In genomic region chr3:37546351-37546750, GRCm38 (mm10) we compare ENCODE assay signal across 21 mouse cellular contexts.
"Had no signal": no experiment of that assay in that cellular context is flagged by ENCODE, and none has a peak within 500 bp of the region (broad histone marks: within the 10 kb centered on the region; RNA-seq: fewer than 3 reads in every experiment).

No protein-coding gene starts in this region.

- H3K4me1 ChIP-seq: limb, embryonic 10.5 days; neural tube, embryonic 12.5 days; neural tube, embryonic 15.5 days had no signal

- ATAC-seq: intestine, embryonic 16.5 days; lung, postnatal 0 days had no signal

- H3K4me2 ChIP-seq: limb, embryonic 13.5 days; lung, embryonic 14.5 days; midbrain, embryonic 11.5 days; neural tube, embryonic 12.5 days; neural tube, embryonic 15.5 days had no signal

- H3K4me3 ChIP-seq: layer of hippocampus, adult 2 months; limb, embryonic 10.5 days; limb, embryonic 13.5 days; megakaryocyte, embryonic 14.5 days; neural tube, embryonic 12.5 days; neural tube, embryonic 15.5 days had no signal

- H3K27ac ChIP-seq: kidney, postnatal 0 days; layer of hippocampus, adult 2 months; limb, embryonic 10.5 days; limb, embryonic 13.5 days; macrophage; neural tube, embryonic 12.5 days; neural tube, embryonic 15.5 days had no signal

- DNase-seq: kidney, adult 18-20 months; kidney, adult 9 months; kidney, postnatal 25 days; layer of hippocampus, adult 9-11 months; lung, embryonic 14.5 days; midbrain, embryonic 14.5 days; retina, postnatal 1 day; right cerebral cortex, postnatal 25 days; thymus, adult 18-20 months; thymus, postnatal 36 days had no signal

- H3K9ac ChIP-seq: limb, embryonic 13.5 days; lung, embryonic 14.5 days; neural tube, embryonic 12.5 days; neural tube, embryonic 15.5 days had no signal

- H3K36me3 ChIP-seq: limb, embryonic 10.5 days; limb, embryonic 13.5 days; neural tube, embryonic 12.5 days; neural tube, embryonic 15.5 days had no signal

- H3K27me3 ChIP-seq: limb, embryonic 13.5 days; megakaryocyte, embryonic 14.5 days; neural tube, embryonic 12.5 days; neural tube, embryonic 15.5 days had no signal

- H3K9me3 ChIP-seq: limb, embryonic 10.5 days; limb, embryonic 13.5 days; megakaryocyte, embryonic 14.5 days; neural tube, embryonic 12.5 days; neural tube, embryonic 15.5 days had no signal
